Mouse (Mus musculus): ENCODE data around the gene Tnfrsf1a.

GRCm38 (mm10) chr6:125365522-125365921, 16.4 kb downstream of the Tnfrsf1a start:
- no peak for TF ChIP-seq CTCF (IDR thresholded peaks at IDR 0.05; ENCODE audit: borderline replicate concordance, insufficient read depth, low read depth, low read length)
- no peak for TF ChIP-seq POLR2A (IDR thresholded peaks at IDR 0.05; ENCODE audit: borderline replicate concordance, insufficient read depth, low read length)
